Mouse (Mus musculus) adrenal gland, postnatal 4 days (tissue): ENCODE measurements around the gene AY074887. TPM values are rescaled to one million over a fixed set of nuclear protein-coding genes. Genes with fewer than 3 reads are reported as not detected.
"Not testable (repeated sequence)": the region's sequence is repeated elsewhere in the genome, so short reads cannot be mapped to it uniquely, and the experiment has no call there.

Source experiments
- DNase-seq, 2 experiments: peaks; one replicate each; pipeline ENCODE4 v3.0.0; 2021 to 2022; ENCODE audit warnings: low spot score in 2 of 2, mixed read lengths in 2 of 2
- long read RNA-seq, 2 experiments: library from polyadenylated mRNA; stranded (forward); transcript quantifications; one replicate each; pipeline ENCODE4 v2.0.0; 2021
- total RNA-seq, 2 experiments: library from RNA; stranded (reverse); gene quantifications; 2 replicates each; pipeline ENCODE4 v1.2.3; 2021

The AY074887 gene
- total RNA-seq = under 1 TPM in 1 of 2 experiments, not detected in 1; 0.53 TPM
- long read RNA-seq, experiment 1 = 0 reads
- long read RNA-seq, experiment 2 = 0 reads

- DNase-seq = peak; percentile 84
Measured at GRCm38 (mm10) chr9:54950575-54951321, at the start of gene AY074887, which contains the start of gene Psma4. Gene AY074887, minus strand, starts transcription at chr9:54950998. Gene Psma4, plus strand, starts transcription at chr9:54950790.

GRCm38 (mm10) chr9:54995645-54996044 is 44.8 kb upstream of the AY074887 start:
- no peak for DNase-seq

GRCm38 (mm10) chr9:54994381-54994780 is 43.6 kb upstream of the AY074887 start:
- no peak for DNase-seq

- no peak for DNase-seq
Measured at GRCm38 (mm10) chr9:54990362-54990761, 39.6 kb upstream of the AY074887 start.

- no peak for DNase-seq
Measured at GRCm38 (mm10) chr9:54982401-54982800, 31.6 kb upstream of the AY074887 start.

- DNase-seq = no peak
Measured at GRCm38 (mm10) chr9:54981291-54982191, 30.7 kb upstream of the AY074887 start.

- DNase-seq = no peak
Measured at GRCm38 (mm10) chr9:54980674-54981073, 29.9 kb upstream of the AY074887 start, which contains the start of gene Chrna5. Gene Chrna5, plus strand, starts transcription at chr9:54980880.

GRCm38 (mm10) chr9:54969972-54970637 is 19.3 kb upstream of the AY074887 start:
- no peak for DNase-seq

GRCm38 (mm10) chr9:54963669-54964068 is 12.9 kb upstream of the AY074887 start:
- no peak for DNase-seq

- DNase-seq = no peak
Measured at GRCm38 (mm10) chr9:54961059-54961458, 10.3 kb upstream of the AY074887 start.

GRCm38 (mm10) chr9:54950162-54950561 is 636 bp downstream of the AY074887 start:
- not testable (repeated sequence) for DNase-seq

GRCm38 (mm10) chr9:54949465-54949864 is 1.3 kb downstream of the AY074887 start:
- DNase-seq = no peak

- DNase-seq = no peak
Measured at GRCm38 (mm10) chr9:54946256-54946655, 4.5 kb downstream of the AY074887 start.

- DNase-seq = no peak
Measured at GRCm38 (mm10) chr9:54944467-54944866, 6.3 kb downstream of the AY074887 start.

- DNase-seq = no peak
Measured at GRCm38 (mm10) chr9:54942071-54942470, 8.7 kb downstream of the AY074887 start.

GRCm38 (mm10) chr9:54932379-54932778 is 18.4 kb downstream of the AY074887 start:
- DNase-seq = no peak

GRCm38 (mm10) chr9:54931765-54932164 is 19.0 kb downstream of the AY074887 start:
- DNase-seq = no peak

- DNase-seq = no peak
Measured at GRCm38 (mm10) chr9:54930741-54931140, 20.1 kb downstream of the AY074887 start.

GRCm38 (mm10) chr9:54919946-54920345 is 30.9 kb downstream of the AY074887 start:
- no peak for DNase-seq

GRCm38 (mm10) chr9:54918781-54919180 is 32.0 kb downstream of the AY074887 start:
- DNase-seq = no peak

- DNase-seq = no peak
Measured at GRCm38 (mm10) chr9:54918191-54918590, 32.6 kb downstream of the AY074887 start.
